Mouse (Mus musculus) naive thymus-derived CD4-positive, alpha-beta T cell, adult 2 months (primary cell): ENCODE data around the gene Spred1.
A peak's percentile ranks its signal among the peaks of the same experiment; 100 is the strongest.

Source experiments
- DNase-seq: peaks from one replicate; pipeline ENCODE4 v3.0.0-alpha.2; 2011; ENCODE audit warnings: low read depth

Spred1 gene

GRCm38 (mm10) chr2:117185587-117185986, 64.4 kb downstream of the Spred1 start:
- DNase-seq: no peak

DNA sequence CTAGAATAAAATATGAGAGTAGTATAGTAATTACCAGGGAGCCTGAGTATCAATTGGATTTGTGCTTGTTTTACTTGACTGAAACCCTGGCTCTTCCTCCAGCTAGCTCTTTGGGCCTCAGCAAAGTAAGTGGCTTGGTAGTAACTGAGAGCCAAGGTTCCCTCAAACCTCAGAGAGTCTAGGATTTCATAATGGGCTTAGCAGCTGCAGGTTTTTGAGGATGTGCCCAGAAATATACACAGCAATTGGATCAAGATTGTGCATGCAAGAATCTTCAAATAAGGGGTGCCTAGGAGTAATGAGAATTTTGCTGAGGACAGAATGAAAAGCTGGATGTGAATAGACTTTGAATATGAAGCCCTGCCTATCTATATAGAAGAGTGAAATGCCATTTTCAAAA, 69.7 kb downstream of the Spred1 start:
- no peak for DNase-seq

- DNase-seq: no peak
Observed at GRCm38 (mm10) chr2:117194309-117194708, 73.1 kb downstream of the Spred1 start.

- no peak for DNase-seq
Observed at GRCm38 (mm10) chr2:117195151-117195550, 74.0 kb downstream of the Spred1 start.

DNA sequence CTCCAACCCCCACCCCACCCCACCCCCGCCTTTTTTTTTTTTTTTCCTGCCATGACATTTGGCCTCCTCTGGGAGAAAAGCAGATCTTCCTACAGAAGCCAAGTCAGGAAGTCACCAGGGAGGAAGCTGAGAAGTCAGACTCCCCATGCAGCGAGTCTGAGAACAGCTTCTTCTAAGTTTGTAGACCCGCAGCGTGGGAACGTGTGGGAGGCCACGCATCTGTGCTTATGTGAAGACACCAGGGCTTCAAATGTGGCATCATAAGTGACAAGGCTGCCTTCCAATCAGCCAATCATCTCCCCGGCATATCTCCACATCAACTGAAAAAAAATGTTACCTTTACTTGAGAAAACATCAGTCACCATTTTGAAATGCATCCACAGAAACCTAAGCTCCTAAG, 74.4 kb downstream of the Spred1 start:
- DNase-seq: no peak

GRCm38 (mm10) chr2:117200869-117201338, 79.7 kb downstream of the Spred1 start:
- no peak for DNase-seq

- no peak for DNase-seq
Observed at GRCm38 (mm10) chr2:117203350-117203749, 82.2 kb downstream of the Spred1 start.

- DNase-seq: no peak
Observed at GRCm38 (mm10) chr2:117204534-117204933, 83.4 kb downstream of the Spred1 start.

DNA sequence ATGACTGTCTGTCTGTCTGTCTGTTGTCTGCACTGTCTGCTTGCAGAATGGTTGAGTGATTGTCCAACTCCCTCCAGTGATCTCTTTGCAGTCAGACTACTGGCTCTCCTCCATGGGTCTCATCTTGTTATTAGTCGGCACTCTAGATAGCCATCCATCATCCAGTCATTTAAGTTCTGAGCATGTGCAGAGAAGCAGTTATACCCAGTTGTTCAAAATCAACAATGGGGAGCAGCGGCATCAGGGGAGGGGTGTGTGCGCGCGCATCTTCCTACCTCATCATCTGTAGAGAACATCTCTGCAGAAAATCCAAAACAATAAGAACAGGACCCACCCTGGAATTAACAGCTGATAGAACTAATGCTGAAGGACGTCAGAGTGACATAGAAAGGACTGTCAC, 83.9 kb downstream of the Spred1 start:
- no peak for DNase-seq

DNA sequence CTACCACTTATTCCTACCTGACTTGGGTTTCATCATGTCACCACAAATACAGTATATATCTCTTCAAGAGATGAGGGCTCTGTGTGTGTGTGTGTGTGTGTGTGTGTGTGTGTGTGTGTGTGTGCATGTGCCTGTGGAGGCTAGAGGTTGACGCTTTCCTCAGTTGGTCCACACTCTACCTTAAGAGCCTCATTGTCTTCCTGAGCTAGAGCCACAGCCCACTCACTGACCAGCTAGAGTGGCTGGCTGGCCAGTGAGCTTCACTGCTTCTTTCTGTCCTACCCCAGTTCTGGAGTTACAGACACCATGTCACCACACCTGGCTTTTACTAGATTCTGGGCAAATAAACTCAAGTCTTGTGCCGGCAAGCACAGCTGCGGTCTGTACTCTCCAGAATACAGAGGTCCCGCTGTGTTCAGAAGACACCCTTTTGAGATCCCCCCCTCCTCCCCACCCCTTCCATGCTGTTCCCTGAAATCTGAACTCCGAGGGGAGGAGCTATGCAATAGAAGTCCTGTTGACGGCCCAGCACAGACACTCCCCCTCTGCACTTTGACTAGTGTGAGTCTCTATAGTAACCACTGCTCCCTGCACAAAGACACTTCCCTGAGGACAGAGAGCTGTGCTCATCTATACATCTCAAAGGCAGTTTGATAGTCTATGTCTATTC, 89.4 kb downstream of the Spred1 start:
- no peak for DNase-seq

- DNase-seq: peak; percentile 17
Observed at GRCm38 (mm10) chr2:117216152-117216551, 95.0 kb downstream of the Spred1 start.

- DNase-seq: no peak
Observed at GRCm38 (mm10) chr2:117217695-117218216, 96.6 kb downstream of the Spred1 start.

DNA sequence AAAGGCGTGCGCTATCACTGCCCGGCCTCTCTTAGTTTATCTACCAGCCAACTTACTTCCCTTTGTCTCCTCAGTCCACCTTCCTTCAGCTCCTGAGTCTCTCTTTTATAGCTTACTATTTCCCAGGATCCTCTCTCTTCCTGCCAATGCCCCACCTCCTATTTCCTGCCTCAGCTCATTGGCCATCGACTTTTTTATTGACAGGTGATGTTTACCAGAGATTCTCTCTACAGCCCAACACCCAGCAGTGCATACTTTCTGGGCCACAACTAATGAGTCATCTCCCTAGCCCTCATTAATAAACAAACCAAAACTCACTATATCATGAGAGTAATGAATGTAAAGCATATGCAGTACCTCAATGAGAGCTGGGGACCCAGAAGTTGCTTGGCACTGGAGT, 98.4 kb downstream of the Spred1 start:
- no peak for DNase-seq

- DNase-seq: no peak
Observed at GRCm38 (mm10) chr2:117222651-117223050, 101.5 kb downstream of the Spred1 start.

DNA sequence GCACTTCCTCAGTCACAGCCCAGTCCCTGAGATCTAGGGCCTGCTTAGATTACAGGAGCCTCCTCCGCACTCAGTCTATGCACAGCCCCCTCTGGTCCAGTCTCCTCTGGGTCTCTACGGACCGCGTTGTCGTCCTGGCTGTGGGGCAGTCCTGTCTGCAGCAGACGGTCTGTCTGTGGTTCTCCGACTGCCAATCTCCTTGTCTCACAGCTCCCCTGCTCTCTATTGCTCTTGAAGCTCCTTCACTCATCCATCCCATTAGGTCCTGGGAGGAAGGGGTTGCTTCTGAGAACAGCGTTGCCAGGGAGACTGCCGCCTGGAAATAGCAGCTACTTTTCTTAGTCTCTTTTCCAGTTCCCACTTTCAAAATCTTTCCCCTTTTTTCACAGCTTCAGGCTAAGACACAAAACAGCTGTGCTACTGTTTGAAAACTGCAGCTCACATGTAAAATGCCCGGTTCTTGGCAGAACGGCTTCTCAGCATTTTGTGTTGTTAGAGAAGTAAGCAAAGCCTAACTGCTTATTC, 107.5 kb downstream of the Spred1 start:
- DNase-seq: no peak

DNA sequence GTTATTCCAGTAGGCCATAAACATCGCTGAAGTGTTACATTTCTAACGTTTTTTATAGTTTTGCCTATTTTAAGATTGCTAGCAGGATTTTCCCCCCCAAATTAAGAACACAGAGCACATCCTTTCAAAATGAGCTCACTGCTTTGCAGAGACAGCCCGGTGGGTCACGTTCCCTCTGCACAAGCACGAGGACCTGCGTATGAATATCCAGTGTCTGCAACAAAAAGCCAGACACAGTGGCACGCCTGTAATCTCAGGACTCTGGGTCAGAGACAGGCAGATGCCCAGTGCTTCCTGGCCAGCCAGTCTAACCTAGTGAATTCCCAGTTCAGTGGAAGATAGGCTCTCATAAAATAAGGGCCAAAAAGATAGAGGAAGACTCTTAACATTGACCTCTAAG, 109.1 kb downstream of the Spred1 start:
- no peak for DNase-seq

GRCm38 (mm10) chr2:117231257-117231656, 110.1 kb downstream of the Spred1 start:
- peak; percentile 70 for DNase-seq
